Mouse (Mus musculus): ENCODE measurements around the gene Wdr19. TPM values are rescaled to one million over a fixed set of nuclear protein-coding genes. Genes with fewer than 3 reads are reported as not detected.
A peak's percentile ranks its signal among the peaks of the same experiment; 100 is the strongest.

The Wdr19 gene
- polyA plus RNA-seq, 1 experiment from 2014 or later, result 9.2 TPM

DNA sequence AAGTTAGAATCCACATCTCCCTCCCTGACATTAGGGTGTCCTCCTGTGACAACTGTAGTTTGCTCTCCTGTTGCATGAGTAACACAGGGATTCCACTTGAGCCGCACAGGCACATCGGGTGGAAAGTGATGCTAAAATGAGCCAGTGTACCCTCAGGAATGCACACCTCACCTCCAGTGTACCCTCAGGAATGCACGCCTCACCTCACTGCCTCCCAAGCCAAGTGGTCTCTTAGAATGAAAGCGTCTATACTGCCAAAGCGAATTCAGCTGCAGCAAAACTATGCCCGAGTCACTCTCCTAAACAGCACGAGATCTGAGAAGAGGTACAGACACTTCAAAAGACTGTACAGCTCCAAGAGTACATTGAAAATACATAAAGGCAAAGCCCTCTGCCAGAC lies 21.5 kb downstream of the Wdr19 start:
- H3K9me3 ChIP-seq (ENCODE audit: control insufficient read depth, low read length), result no peaks in the 10 kb centered on the region
- H3K4me3 ChIP-seq (ENCODE audit: low read depth, low read length), result no peak overlapping the region
- no peaks in the 10 kb centered on the region for H3K4me1 ChIP-seq (replicated peaks; ENCODE audit: control insufficient read depth, insufficient read depth, low read length)
- DNase-seq (ENCODE audit: low spot score) (no peak), ATAC-seq (replicated peaks; ENCODE audit: low FRiP score, low TSS enrichment, low read depth) (no peak)
- H3K27me3 ChIP-seq (replicated peaks; ENCODE audit: control insufficient read depth, insufficient read depth, low read length), result no peaks in the 10 kb centered on the region
- H3K36me3 ChIP-seq (ENCODE audit: control insufficient read depth, insufficient read depth, low read length), result 0 out of 2 replicates have a peak, but pooled peaks cover 10% of the 10 kb centered on the region
- 81% methylated on average over 7 of the region's 7 CpGs for WGBS
- H3K4me2 ChIP-seq (ENCODE audit: low read length), result no peak overlapping the region
- no peak overlapping the region for H3K27ac ChIP-seq (ENCODE audit: low read depth)
- no peak overlapping the region for H3K9ac ChIP-seq (ENCODE audit: low read length)

DNA sequence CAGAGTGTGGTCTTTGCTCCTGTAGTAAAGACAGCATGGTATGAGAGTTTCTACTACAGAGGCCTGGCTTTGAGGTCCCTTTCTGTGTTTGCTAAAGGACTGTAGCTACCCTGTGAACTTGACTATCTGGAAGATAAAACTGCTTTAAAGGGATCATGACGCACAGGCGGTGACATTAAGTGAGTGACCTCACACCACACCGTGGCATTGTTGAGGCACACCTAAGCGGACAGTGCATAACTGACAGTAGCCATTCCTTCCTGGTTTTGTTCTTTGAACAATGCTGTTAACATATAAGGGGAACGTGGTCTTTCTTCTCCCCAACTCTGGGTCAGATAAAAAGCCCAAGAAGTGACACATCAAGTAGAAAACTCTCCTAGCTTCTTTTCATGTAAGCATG lies 24.6 kb downstream of the Wdr19 start:
- ATAC-seq (replicated peaks; ENCODE audit: low FRiP score, low TSS enrichment, low read depth) (no peak), DNase-seq (ENCODE audit: low spot score) (no peak)
- WGBS, result 82% methylated on average over 5 of the region's 5 CpGs
- Histone ChIP-seq H3K9me3 (ENCODE audit: control insufficient read depth, low read length) (no peaks in the 10 kb centered on the region), H3K27me3 (replicated peaks; ENCODE audit: control insufficient read depth, insufficient read depth, low read length) (no peaks in the 10 kb centered on the region), H3K27ac (ENCODE audit: low read depth) (no peak overlapping the region), H3K4me3 (ENCODE audit: low read depth, low read length) (no peak overlapping the region), H3K36me3 (ENCODE audit: control insufficient read depth, insufficient read depth, low read length) (peaks cover 22% of the 10 kb centered on the region; the same call in 1 of the 2 replicates), H3K9ac (ENCODE audit: low read length) (no peak overlapping the region), H3K4me1 (replicated peaks; ENCODE audit: control insufficient read depth, insufficient read depth, low read length) (no peaks in the 10 kb centered on the region), H3K4me2 (ENCODE audit: low read length) (no peak overlapping the region)

DNA sequence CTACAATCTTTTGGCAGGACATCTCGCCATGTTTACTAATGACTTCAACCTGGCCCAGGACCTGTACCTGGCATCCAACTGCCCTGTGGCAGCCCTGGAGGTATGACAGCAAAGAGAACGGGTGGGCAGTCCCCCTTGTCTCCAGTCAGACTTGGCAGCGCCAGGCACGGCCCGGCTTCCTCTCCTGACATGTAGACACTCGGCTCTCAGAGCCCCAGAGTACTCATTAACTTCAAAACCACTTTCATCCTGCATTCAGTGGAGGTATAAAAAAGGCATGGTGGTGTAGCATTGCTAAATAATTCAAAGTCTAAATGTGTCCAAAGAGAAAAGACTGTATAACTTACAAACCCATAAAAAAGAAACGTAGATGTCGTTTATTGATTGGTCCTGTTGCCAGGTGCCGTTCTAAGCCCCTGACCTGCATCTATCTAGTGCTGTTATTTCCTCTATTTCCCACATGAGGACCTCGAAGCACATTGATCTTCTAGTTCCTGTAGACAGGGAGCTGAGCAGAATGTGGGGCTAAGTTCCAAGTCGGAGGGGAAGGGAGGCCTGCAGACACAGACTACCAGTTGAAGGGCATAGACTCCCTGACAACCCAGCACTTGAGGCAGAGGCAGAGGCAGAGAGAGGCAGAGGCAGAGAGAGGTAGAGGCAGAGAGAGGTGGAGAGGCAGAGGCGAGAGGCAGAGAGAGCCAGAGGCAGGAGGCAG lies 31.9 kb downstream of the Wdr19 start:
- no peak overlapping the region for H3K4me2 ChIP-seq (ENCODE audit: low read length)
- DNase-seq (ENCODE audit: low spot score) (no peak), ATAC-seq (replicated peaks; ENCODE audit: low FRiP score, low TSS enrichment, low read depth) (no peak)
- 66% methylated on average over 12 of the region's 12 CpGs for WGBS
- H3K4me1 ChIP-seq (replicated peaks; ENCODE audit: control insufficient read depth, insufficient read depth, low read length), result no peaks in the 10 kb centered on the region
- peaks cover 18% of the 10 kb centered on the region for H3K36me3 ChIP-seq (ENCODE audit: control insufficient read depth, insufficient read depth, low read length)
- H3K9me3 ChIP-seq (ENCODE audit: control insufficient read depth, low read length), result no peaks in the 10 kb centered on the region
- no peak overlapping the region for H3K4me3 ChIP-seq (ENCODE audit: low read depth, low read length)
- no peaks in the 10 kb centered on the region for H3K27me3 ChIP-seq (replicated peaks; ENCODE audit: control insufficient read depth, insufficient read depth, low read length)
- H3K27ac ChIP-seq (ENCODE audit: low read depth), result no peak overlapping the region
- no peak overlapping the region for H3K9ac ChIP-seq (ENCODE audit: low read length)

DNA sequence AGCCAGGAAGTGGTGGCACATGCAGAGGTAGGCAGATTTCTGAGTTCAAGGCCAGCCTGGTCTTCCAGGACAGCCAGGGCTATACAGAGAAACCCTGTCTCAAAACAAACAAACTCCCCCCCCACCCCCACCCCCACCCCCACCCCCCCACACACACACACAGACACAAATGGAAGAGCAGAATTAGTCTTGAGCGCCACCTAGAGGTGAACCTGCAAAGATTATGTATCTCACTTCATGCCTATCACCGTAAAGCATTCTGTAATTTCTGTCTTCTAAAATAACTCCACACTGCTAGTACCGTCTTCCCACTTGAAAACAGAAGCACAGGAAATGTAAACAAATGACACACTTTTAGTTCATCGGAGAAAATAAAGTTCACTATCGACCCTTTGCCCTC lies 43.2 kb downstream of the Wdr19 start:
- ATAC-seq (replicated peaks; ENCODE audit: low FRiP score, low TSS enrichment, low read depth) (0 out of 2 replicates have a peak, but pooled peaks have one; percentile 40), DNase-seq (ENCODE audit: low spot score) (no peak)
- Histone ChIP-seq H3K36me3 (ENCODE audit: control insufficient read depth, insufficient read depth, low read length) (peaks cover 14% of the 10 kb centered on the region; the same call in 1 of the 2 replicates), H3K27ac (ENCODE audit: low read depth) (no peak overlapping the region), H3K4me1 (replicated peaks; ENCODE audit: control insufficient read depth, insufficient read depth, low read length) (no peaks in the 10 kb centered on the region), H3K4me2 (ENCODE audit: low read length) (no peak overlapping the region), H3K9me3 (ENCODE audit: control insufficient read depth, low read length) (no peaks in the 10 kb centered on the region), H3K4me3 (ENCODE audit: low read depth, low read length) (no peak overlapping the region), H3K9ac (ENCODE audit: low read length) (no peak overlapping the region), H3K27me3 (replicated peaks; ENCODE audit: control insufficient read depth, insufficient read depth, low read length) (no peaks in the 10 kb centered on the region)
- 43% methylated on average over 5 of the region's 5 CpGs for WGBS

DNA sequence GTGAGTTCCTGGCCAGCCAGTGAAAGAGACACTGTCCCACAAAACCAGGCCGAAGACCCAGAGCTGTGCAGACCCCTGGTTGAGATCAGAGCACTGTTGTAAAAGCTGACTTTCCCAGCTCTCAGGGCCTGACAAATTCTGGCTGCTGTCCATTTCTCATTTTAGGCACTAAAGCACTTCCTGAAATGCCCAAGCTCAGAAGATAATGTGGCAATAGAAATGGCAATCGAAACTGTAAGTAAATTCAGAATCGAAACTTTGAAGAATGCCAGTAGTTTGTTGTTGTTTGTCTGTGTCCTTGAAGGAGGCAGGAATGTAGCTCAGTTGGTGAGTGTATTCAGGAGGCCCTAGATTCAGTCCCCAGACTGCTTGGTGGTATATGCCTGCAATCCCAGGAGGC lies 47.8 kb downstream of the Wdr19 start:
- no peak overlapping the region for H3K27ac ChIP-seq (ENCODE audit: low read depth)
- no peaks in the 10 kb centered on the region for H3K27me3 ChIP-seq (replicated peaks; ENCODE audit: control insufficient read depth, insufficient read depth, low read length)
- 88% methylated on average over 3 of the region's 3 CpGs for WGBS
- H3K4me3 ChIP-seq (ENCODE audit: low read depth, low read length), result no peak overlapping the region
- no peak for ATAC-seq (replicated peaks; ENCODE audit: low FRiP score, low TSS enrichment, low read depth)
- no peak overlapping the region for H3K4me2 ChIP-seq (ENCODE audit: low read length)
- no peaks in the 10 kb centered on the region for H3K4me1 ChIP-seq (replicated peaks; ENCODE audit: control insufficient read depth, insufficient read depth, low read length)
- DNase-seq (ENCODE audit: low spot score), result no peak
- H3K9me3 ChIP-seq (ENCODE audit: control insufficient read depth, low read length), result no peaks in the 10 kb centered on the region
- peaks cover 14% of the 10 kb centered on the region; the same call in 1 of the 2 replicates for H3K36me3 ChIP-seq (ENCODE audit: control insufficient read depth, insufficient read depth, low read length)
- H3K9ac ChIP-seq (ENCODE audit: low read length), result no peak overlapping the region

DNA sequence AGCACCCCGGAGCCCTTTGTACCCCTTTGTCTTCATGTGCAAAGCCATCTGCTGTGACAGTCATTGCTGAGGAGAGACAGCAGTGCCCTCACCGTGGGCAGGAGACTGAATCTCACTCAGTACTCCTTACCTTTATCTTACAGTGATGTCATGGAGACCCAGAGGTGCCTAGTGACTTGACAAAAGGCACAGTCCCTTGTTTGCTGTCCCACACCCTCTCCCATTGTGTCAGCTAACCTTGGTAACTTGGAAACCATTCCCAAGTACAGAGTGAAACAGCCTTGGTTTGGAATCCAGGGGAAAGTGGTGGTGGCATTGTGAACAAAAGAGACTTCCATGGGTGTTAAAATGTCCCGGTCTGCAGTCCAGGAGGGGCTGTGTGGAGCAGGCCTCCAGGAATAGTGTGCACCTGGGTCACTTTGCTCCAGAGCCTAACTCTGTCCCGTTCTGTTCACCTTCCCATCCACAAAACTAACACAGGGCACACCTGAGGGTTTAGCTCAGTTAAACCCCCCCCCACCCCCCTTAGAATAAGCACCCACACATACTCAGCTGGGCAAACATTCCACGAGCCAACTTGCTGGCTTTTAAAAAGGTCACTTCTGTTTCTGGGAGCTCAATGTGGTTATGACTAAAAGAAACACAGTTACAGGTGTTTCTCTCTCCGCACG lies 50.8 kb downstream of the Wdr19 start:
- peaks cover 6% of the 10 kb centered on the region; the same call in 1 of the 2 replicates for H3K36me3 ChIP-seq (ENCODE audit: control insufficient read depth, insufficient read depth, low read length)
- no peak overlapping the region for H3K27ac ChIP-seq (ENCODE audit: low read depth)
- no peak overlapping the region for H3K9ac ChIP-seq (ENCODE audit: low read length)
- WGBS, result 76% methylated on average over 7 of the region's 7 CpGs
- H3K4me3 ChIP-seq (ENCODE audit: low read depth, low read length), result no peak overlapping the region
- no peak overlapping the region for H3K4me2 ChIP-seq (ENCODE audit: low read length)
- no peaks in the 10 kb centered on the region for H3K4me1 ChIP-seq (replicated peaks; ENCODE audit: control insufficient read depth, insufficient read depth, low read length)
- H3K27me3 ChIP-seq (replicated peaks; ENCODE audit: control insufficient read depth, insufficient read depth, low read length), result no peaks in the 10 kb centered on the region
- ATAC-seq (replicated peaks; ENCODE audit: low FRiP score, low TSS enrichment, low read depth), result no peak
- no peaks in the 10 kb centered on the region for H3K9me3 ChIP-seq (ENCODE audit: control insufficient read depth, low read length)
- DNase-seq (ENCODE audit: low spot score), result no peak

DNA sequence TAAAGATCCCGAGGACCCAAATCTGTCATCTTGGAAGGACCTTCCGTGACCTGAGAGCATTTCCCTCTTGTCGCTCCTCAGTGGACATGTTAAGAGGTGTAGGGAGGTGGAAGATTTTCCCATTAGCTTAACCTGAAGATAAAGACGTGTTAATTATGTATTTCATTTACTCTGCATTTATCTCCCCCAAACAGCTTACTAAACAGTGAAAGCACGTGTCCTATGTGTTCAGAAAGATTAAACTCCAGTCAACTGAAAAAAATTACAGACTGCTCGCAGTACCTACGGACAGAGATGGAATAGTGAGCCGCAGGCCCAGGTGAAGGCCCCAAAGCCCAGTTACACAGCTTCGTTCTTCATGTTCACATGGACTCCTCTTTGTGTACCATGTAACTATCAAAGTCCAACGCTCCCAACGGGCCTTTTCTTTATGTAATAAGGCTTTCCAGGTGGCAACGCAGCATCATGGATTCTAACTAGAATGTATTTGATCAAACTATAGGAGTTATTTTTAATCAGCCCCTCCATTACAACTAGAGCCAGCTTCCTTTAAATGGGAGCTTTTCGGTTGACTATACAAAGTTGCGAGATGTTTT lies 58.5 kb downstream of the Wdr19 start:
- 92% methylated on average over 14 of the region's 14 CpGs for WGBS
- Histone ChIP-seq H3K4me1 (replicated peaks; ENCODE audit: control insufficient read depth, insufficient read depth, low read length) (no peaks in the 10 kb centered on the region), H3K9ac (ENCODE audit: low read length) (no peak overlapping the region), H3K27ac (ENCODE audit: low read depth) (no peak overlapping the region), H3K36me3 (ENCODE audit: control insufficient read depth, insufficient read depth, low read length) (peaks cover 58% of the 10 kb centered on the region), H3K9me3 (ENCODE audit: control insufficient read depth, low read length) (no peaks in the 10 kb centered on the region), H3K4me2 (ENCODE audit: low read length) (no peak overlapping the region), H3K27me3 (replicated peaks; ENCODE audit: control insufficient read depth, insufficient read depth, low read length) (no peaks in the 10 kb centered on the region), H3K4me3 (ENCODE audit: low read depth, low read length) (no peak overlapping the region)
- ATAC-seq (replicated peaks; ENCODE audit: low FRiP score, low TSS enrichment, low read depth), result no peak
- no peak for DNase-seq (ENCODE audit: low spot score)

DNA sequence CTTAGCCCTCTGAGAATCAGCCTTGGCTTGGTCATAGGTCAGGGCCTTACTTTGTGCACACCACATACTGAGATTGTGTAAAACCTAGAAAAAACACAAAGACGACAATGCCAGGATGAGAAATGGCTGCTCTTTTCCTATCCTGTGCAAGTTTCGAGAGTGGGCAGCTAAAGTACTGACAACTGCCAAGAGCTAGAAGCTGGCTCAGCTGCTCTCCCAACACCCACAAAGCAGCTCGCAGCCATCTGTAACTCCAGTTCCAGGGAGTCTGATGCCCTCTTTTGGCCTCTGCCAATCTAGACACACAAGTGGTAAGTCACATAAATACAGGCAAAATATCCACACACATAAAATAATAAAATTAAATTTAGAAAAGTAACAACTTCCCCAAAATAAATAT lies 74.5 kb downstream of the Wdr19 start:
- Histone ChIP-seq H3K27me3 (replicated peaks; ENCODE audit: control insufficient read depth, insufficient read depth, low read length) (no peaks in the 10 kb centered on the region), H3K27ac (ENCODE audit: low read depth) (no peak overlapping the region), H3K4me3 (ENCODE audit: low read depth, low read length) (no peak overlapping the region), H3K9ac (ENCODE audit: low read length) (no peak overlapping the region), H3K9me3 (ENCODE audit: control insufficient read depth, low read length) (no peaks in the 10 kb centered on the region), H3K36me3 (ENCODE audit: control insufficient read depth, insufficient read depth, low read length) (peaks cover 90% of the 10 kb centered on the region), H3K4me2 (ENCODE audit: low read length) (no peak overlapping the region), H3K4me1 (replicated peaks; ENCODE audit: control insufficient read depth, insufficient read depth, low read length) (no peaks in the 10 kb centered on the region)
- no peak for ATAC-seq (replicated peaks; ENCODE audit: low FRiP score, low TSS enrichment, low read depth)
- no peak for DNase-seq (ENCODE audit: low spot score)
- 88% methylated on average over 3 of the region's 3 CpGs for WGBS

Measured in intestine, embryonic 14.5 days (tissue).